Mouse (Mus musculus) hindlimb bud, embryonic 11.5 days (tissue): ENCODE results near the gene Hsd3b2.
"Not testable (repeated sequence)": the region's sequence is repeated elsewhere in the genome, so short reads cannot be mapped to it uniquely, and the experiment has no call there.

Experiments used
- DNase-seq: peaks from one replicate; pipeline ENCODE4 v3.0.0-alpha.2; 2012; ENCODE audit warnings: low read depth, low spot score; ENCODE audit errors: extremely low spot score

Hsd3b2 gene

DNA sequence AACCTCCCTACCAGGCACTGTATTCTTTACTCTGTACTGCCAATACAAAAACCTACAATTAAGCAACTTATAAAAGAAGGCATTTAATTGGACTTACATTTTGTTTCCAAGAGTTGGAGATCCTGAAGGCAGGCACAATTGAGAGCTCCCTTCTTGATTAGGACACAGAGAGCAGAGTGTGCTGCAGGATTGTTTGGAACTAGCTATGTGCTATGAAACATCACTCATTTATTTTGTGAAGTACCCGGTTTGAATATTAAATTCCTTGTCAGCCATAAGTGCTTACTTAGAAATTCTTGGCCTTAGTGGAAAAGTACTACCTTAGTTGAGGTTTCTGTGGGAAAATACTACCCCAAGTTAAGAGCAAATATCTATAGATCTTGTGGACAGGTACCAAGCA is at the start of gene Hsd3b2:
TSS of gene Hsd3b2 (minus strand) at position 168 of the 400 bp plus-strand sequence.
- no peak for DNase-seq

DNA sequence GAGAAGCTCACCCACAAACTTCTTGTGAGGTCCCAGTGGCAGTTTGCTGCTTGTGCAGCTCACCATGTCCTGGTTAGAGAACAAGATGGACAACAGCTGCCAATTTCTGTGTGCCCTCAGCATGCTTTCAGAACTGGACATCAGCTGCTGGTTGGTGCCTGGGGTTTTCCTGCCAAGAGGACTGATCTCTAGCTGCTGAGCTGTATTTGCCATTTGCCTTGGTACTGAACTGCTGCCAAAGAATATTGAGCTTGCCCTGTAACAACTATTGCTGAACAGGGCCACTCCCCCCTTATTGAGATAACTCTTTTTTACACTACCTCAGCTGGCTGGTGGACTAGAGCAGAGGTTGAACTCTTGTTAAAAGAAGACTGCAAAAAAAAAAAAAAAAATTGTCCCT is 39.8 kb upstream of the Hsd3b2 start:
- no peak for DNase-seq

DNA sequence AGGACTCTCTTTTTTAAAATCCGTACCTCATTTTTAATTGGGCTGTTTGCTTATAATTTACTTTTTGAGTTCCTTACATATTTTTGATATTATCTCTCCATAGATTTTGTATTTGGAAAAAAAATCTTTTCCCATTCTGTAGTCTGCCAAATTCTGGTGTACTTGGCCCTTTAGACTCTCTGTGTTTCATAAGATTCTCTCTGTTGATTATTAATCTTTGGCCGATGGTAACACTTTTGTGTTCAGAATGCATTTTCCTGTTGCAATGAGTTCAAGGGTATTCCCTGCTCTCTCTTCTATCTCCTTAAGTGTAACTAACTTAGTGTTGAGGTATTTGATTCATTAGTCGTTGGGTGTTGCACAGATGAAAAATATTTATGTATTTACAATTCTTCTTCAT is 32.5 kb upstream of the Hsd3b2 start:
- no peak for DNase-seq

DNA sequence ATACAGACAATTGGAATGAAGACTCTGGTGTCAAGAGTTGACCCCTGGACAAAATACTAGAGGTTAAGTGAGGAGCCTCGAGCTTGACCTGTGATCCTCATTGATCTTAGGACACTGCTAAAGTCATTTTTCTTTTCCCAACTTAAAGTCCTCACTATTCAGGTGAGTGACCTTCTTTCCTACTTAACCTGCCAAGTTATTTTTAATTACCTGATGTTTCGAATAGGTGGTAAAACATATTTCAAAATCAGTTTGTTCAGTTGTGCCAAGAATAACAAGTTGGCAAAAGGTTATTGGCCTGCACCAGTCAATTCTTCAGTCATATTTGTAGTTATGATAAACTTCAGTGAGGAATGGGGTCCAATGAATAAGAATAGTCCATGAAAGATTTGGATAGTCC is 27.8 kb upstream of the Hsd3b2 start:
- no peak for DNase-seq

DNA sequence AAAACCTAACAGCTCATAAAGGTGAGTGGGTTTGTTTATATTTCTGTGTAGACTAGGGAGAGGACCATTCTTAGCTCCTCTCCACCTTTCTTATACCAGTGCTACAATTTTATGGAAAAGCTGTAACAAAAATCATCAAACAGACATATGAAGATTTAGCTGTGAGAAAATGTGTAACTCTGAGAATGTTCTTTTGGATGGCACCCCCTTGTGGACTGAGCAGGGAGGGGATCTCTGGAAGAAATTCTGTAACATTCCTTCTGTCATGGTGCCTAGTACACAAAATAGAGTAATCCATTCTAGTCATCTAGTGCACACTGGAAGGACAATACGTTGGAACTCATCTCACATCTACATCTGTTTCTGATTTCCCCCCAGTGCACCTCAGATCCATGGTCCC is 16.7 kb upstream of the Hsd3b2 start:
- not testable (repeated sequence) for DNase-seq

DNA sequence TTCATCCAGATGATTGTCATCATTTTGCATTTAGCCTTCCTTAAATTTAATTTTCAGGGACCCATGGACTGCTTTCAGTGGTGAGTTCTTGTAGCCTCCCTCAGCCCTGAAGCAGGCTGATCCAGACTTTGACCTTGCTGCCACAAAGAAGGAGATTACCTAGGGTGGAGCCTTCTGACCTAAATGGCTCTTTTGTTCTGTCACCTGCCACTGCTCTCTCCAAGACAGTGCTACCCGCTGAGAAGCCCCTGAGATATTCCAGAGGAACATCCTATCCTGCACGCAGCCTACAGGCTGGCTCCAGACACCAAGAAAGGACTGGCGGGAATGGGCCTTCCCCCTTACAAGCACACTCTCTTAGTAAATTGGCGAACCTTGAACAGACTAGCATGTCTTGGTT is 10.0 kb upstream of the Hsd3b2 start:
- no peak for DNase-seq

DNA sequence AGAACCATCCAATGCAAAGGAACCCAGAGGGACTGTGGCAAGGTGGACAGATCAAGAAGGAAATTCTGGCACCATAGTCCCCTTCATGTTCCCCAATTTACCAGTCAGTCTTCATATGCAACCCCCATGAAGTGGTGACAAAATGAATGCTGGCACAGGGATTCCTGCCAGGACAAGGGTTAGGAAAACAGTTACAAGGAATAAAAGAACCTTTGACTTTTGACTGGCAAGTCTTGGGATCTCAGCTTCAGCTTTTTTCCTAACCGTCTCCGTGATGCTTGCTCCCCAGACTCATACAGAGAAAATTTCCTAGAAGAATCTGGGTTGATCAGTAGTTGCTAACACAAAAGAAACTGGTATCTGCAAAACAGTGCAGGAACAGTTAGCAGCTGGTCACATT is 9.4 kb upstream of the Hsd3b2 start:
- no peak for DNase-seq

DNA sequence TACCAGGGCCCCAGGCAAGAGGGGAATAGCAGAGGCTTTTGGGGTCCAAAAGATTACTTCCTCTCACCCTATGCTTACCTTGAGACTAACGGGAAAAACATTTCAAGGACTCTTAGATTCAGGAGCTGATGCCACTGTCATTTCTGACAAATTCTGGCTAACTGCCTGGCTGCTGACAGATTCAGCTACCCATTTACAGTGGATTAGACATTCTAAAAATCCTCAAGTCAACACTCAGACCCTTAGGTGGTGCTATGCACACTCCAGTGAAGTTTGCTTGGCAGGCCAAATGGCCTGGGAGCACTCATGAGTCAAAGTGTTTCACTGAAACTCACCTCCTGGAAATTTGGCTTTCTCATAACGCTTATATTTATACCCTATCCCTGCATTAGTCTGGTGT is 1.9 kb upstream of the Hsd3b2 start:
- no peak for DNase-seq

DNA sequence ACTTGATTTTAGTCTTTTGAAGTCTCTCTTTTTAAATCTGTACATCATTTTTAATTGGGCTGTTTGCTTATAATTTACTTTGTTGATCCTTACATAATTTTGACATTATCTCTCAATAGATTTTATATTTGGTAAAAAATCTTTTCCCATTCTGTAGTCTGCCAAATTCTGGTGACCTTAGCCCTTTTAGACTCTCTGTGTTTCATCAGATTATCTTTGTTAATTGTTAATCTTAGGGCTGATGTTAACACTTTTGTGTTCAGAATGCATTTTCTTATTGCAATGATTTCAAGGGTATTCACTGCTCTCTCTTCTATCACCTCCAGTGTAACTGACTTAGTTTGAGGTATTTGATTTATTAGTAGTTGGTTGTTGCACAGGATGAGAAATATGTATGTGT is 3.6 kb downstream of the Hsd3b2 start:
- DNase-seq, result no peak

DNA sequence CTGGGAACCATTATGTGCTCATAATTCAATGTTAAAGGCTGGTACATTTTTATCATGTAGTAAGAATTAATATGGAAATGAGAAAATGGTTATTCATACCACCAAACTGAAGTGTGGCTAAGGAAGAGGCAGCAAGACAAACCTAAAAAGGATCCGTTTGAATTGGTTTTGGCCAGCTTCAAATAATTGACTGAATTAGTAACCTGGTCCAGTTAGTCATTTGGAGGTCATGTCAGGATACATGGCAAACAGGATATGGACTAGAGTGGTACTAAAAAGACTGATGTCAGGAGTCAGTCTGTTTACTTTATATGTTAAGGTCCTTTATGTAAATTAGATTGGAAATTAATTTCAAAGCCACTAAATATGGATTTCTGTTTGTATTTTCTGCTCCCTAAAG is 41.9 kb downstream of the Hsd3b2 start:
- DNase-seq, result no peak

DNA sequence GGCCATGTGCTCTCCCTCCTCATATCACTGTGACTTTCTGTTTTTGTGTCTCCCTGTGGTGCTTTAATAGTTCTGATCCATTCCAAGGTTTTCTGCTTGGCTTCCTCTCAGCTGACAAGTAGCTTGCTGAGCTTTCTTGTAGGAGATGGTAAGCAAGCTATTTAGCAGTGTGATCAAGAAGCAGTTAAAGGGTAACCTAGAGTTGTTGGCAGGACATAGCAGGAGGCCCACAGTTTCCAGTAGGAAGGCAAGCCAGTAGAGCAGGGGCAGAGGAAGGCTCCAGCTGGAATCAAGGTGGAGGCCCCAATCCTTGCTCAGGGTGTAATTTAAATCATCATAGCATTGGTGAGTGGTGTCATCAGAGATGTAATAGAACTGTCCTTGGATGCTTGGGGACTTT is 43.6 kb downstream of the Hsd3b2 start:
- DNase-seq, result no peak
